Mouse (Mus musculus) stomach, postnatal 0 days (tissue): ENCODE data around the gene Tep1. TPM values are rescaled to one million over a fixed set of nuclear protein-coding genes. Genes with fewer than 3 reads are reported as not detected.
A peak's percentile ranks its signal among the peaks of the same experiment; 100 is the strongest.

Source experiments
- ATAC-seq: fragments of 200-750 bp; cut with Nextera tagmentation; 2 replicates; pipeline ENCODE4 v1.8.0; 2017; ENCODE audit not compliant: low FRiP score, low TSS enrichment
- DNase-seq: peaks from one replicate; pipeline ENCODE4 v3.0.0-alpha.2; 2016; ENCODE audit warnings: low spot score
- H3K27ac ChIP-seq: fragments of 300-500 bp; sonication (generic); replicated peaks from 2 replicates; pipeline ENCODE4 v1.5.1; 2014; ENCODE audit warnings: mild to moderate bottlenecking, control low read depth
- H3K27me3 ChIP-seq: fragments of 300-500 bp; sonication (generic); 2 replicates; pipeline ENCODE4 v1.6.1; 2014; ENCODE audit warnings: low read length; ENCODE audit not compliant: control insufficient read depth, insufficient read depth
- H3K36me3 ChIP-seq: fragments of 300-500 bp; sonication (generic); 2 replicates; pipeline ENCODE4 v1.6.1; 2014; ENCODE audit warnings: low read length, mixed read lengths; ENCODE audit not compliant: control insufficient read depth, insufficient read depth
- H3K4me1 ChIP-seq: fragments of 300-500 bp; sonication (generic); replicated peaks from 2 replicates; pipeline ENCODE4 v1.6.1; 2014; ENCODE audit warnings: antibody characterized with exemption; ENCODE audit not compliant: control insufficient read depth, insufficient read depth
- H3K4me2 ChIP-seq: fragments of 300-500 bp; sonication (generic); replicated peaks from 2 replicates; pipeline ENCODE4 v1.6.1; 2014; ENCODE audit warnings: low read depth, mild to moderate bottlenecking, control low read depth, moderate library complexity
- H3K4me3 ChIP-seq: fragments of 300-500 bp; sonication (generic); 2 replicates; pipeline ENCODE4 v1.5.1; 2014; ENCODE audit warnings: low read depth, low read length, control low read depth
- H3K9ac ChIP-seq: fragments of 300-500 bp; sonication (generic); 2 replicates; pipeline ENCODE4 v1.6.1; 2014; ENCODE audit warnings: mild to moderate bottlenecking, low read length, control low read depth, mixed read lengths
- H3K9me3 ChIP-seq: fragments of 300-500 bp; sonication (generic); 2 replicates; pipeline ENCODE4 v1.6.1; 2016; ENCODE audit warnings: low read length; ENCODE audit not compliant: control insufficient read depth
- CTCF ChIP-seq: IDR thresholded peaks from 2 replicates; pipeline ENCODE4 v1.5.1; 2016; ENCODE audit warnings: antibody characterized with exemption, low read depth, mild to moderate bottlenecking, moderate library complexity
- EP300 ChIP-seq: optimal IDR thresholded peaks from 2 replicates; pipeline ENCODE3; 2016; ENCODE audit warnings: antibody characterized with exemption
- WGBS: fragments of 180-500 bp; shearing (Covaris S2); extraction: QIAGEN DNeasy Blood & Tissue Kit; methylation state at CpG from one replicate; pipeline ENCODE4 v1.1.7; 2014; 5-methylcytosine and 5-hydroxymethylcytosine counted together
- polyA plus RNA-seq: library from polyadenylated mRNA; unstranded; fragments of >200 nt; fragmentation: Nextera tagmentation; extraction: Ambion mirVana; gene quantifications from 2 replicates; pipeline ENCODE4 v1.2.1, GENCODE M21; 2015

Gene Tep1
- polyA plus RNA-seq, 1 experiment from 2014 or later = 7.8 TPM

DNA sequence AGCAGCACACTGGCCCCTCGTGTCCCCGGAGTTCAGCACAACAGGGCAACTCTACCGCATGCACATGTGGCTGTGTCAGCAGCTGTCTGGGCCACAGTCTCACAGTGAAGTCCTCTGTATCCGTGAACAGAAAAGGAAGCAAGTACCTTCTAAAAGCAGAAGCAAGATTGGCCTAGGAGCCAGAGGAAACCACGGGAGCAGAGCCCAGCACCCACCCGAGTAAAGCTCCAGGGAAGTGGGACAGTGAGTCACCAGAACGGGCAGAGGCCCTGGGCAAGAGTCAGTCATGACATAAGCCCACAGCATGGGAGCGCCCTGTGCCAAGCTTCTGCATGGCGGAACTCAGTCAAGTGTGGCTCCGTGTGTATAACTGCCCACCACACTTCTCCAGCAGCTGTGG lies 36.4 kb downstream of the Tep1 start:
- Histone ChIP-seq H3K4me3 (no peak overlapping the region), H3K27ac (peak overlapping the region; percentile 73), H3K4me1 (no peaks in the 10 kb centered on the region), H3K27me3 (no peaks in the 10 kb centered on the region), H3K4me2 (no peak overlapping the region), H3K9me3 (no peaks in the 10 kb centered on the region), H3K9ac (no peak overlapping the region), H3K36me3 (no peaks in the 10 kb centered on the region; the same call in none of the 2 replicates)
- TF ChIP-seq EP300 (no peak), CTCF (no peak)
- ATAC-seq (peak; percentile 68; the same call in 1 of the 2 replicates), DNase-seq (no peak)
- WGBS = 77% methylated on average over 10 of the region's 10 CpGs

GRCm38 (mm10) chr14:50829878-50830277 lies 40.5 kb downstream of the Tep1 start:
- Histone ChIP-seq H3K4me3 (no peak overlapping the region), H3K9me3 (no peaks in the 10 kb centered on the region), H3K4me1 (no peaks in the 10 kb centered on the region), H3K27ac (no peak overlapping the region), H3K36me3 (no peaks in the 10 kb centered on the region; the same call in none of the 2 replicates), H3K4me2 (no peak overlapping the region), H3K9ac (no peak overlapping the region), H3K27me3 (no peaks in the 10 kb centered on the region)
- DNase-seq (no peak), ATAC-seq (no peak)
- 75% methylated on average over 3 of the region's 3 CpGs for WGBS
- TF ChIP-seq EP300 = no peak
- TF ChIP-seq CTCF = no peak

- H3K27ac ChIP-seq = no peak overlapping the region
- TF ChIP-seq EP300 (no peak), CTCF (no peak)
- no peak overlapping the region for H3K4me2 ChIP-seq
- WGBS = 87% methylated on average over 4 of the region's 4 CpGs
- H3K4me3 ChIP-seq = no peak overlapping the region
- no peaks in the 10 kb centered on the region for H3K4me1 ChIP-seq
- no peak overlapping the region for H3K9ac ChIP-seq
- no peak for DNase-seq
- no peaks in the 10 kb centered on the region for H3K9me3 ChIP-seq
- H3K27me3 ChIP-seq = no peaks in the 10 kb centered on the region
- no peak for ATAC-seq
- peaks cover 8% of the 10 kb centered on the region for H3K36me3 ChIP-seq
These were observed 43.8 kb downstream of the Tep1 start for GRCm38 (mm10) chr14:50826579-50826978.

DNA sequence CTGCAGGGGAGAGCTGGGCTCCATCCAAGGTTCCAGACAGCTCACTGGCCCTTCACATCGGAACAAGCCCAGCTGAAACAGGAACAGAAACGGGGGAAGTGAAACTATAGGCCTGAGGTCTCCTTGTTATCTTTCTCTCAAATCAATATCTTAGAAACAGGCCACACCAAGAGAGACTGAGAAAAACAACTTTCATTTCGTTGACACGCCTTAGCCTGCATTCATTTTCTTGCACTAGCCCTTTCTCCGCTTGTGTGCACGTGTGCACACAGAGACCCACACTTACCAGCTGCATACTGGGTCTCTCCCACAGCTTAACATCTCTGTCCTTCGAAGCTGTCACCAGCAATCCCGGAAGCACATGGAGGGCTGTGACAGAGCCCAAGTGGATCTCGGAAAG lies 46.1 kb downstream of the Tep1 start:
- H3K36me3 ChIP-seq = peaks cover 18% of the 10 kb centered on the region
- no peak overlapping the region for H3K4me2 ChIP-seq
- no peak overlapping the region for H3K9ac ChIP-seq
- H3K27ac ChIP-seq = no peak overlapping the region
- no peaks in the 10 kb centered on the region for H3K4me1 ChIP-seq
- no peaks in the 10 kb centered on the region for H3K27me3 ChIP-seq
- H3K9me3 ChIP-seq = no peaks in the 10 kb centered on the region
- 88% methylated on average over 9 of the region's 9 CpGs for WGBS
- H3K4me3 ChIP-seq = no peak overlapping the region
- no peak for TF ChIP-seq EP300
- no peak for TF ChIP-seq CTCF
- ATAC-seq (no peak), DNase-seq (no peak)

DNA sequence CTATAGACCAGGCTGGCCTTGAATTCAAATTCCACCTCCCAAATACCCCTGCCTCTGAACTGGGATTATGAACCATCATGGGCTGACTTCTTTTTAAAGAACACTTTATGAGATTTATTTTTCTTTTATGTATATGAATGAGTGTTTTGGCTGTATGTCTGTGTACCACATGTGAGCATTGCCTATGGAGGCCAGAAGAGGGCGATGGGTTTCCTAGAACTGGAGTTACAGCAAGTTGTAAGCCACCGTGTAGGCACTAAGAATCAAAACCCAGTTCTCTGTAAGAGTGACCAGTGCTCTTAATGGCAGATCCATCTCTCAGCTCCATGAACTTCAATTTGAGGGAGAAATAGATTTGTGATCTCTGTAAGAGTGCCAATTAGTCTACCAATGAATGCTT lies 47.1 kb downstream of the Tep1 start:
- H3K36me3 ChIP-seq = peaks cover 18% of the 10 kb centered on the region
- H3K27ac ChIP-seq = no peak overlapping the region
- H3K4me3 ChIP-seq = no peak overlapping the region
- H3K4me1 ChIP-seq = no peaks in the 10 kb centered on the region
- H3K9me3 ChIP-seq = no peaks in the 10 kb centered on the region
- no peaks in the 10 kb centered on the region for H3K27me3 ChIP-seq
- WGBS = 80% methylated on average over 2 of the region's 2 CpGs
- TF ChIP-seq CTCF = peak; percentile 38
- no peak for TF ChIP-seq EP300
- no peak overlapping the region for H3K9ac ChIP-seq
- H3K4me2 ChIP-seq = no peak overlapping the region
- ATAC-seq (no peak), DNase-seq (no peak)

GRCm38 (mm10) chr14:50813060-50813459 lies 57.3 kb downstream of the Tep1 start:
- WGBS = 79% methylated on average over 2 of the region's 2 CpGs
- TF ChIP-seq EP300 = no peak
- no peak for TF ChIP-seq CTCF
- H3K4me2 ChIP-seq = no peak overlapping the region
- no peak overlapping the region for H3K4me3 ChIP-seq
- H3K36me3 ChIP-seq = peaks cover 22% of the 10 kb centered on the region
- H3K9ac ChIP-seq = no peak overlapping the region
- DNase-seq (peak; percentile 19), ATAC-seq (peak; percentile 76)
- no peaks in the 10 kb centered on the region for H3K9me3 ChIP-seq
- H3K4me1 ChIP-seq = 0 out of 2 replicates have a peak, but pooled peaks cover 2% of the 10 kb centered on the region
- peak overlapping the region; percentile 35; the same call in 1 of the 2 replicates for H3K27ac ChIP-seq
- no peaks in the 10 kb centered on the region for H3K27me3 ChIP-seq
